Mouse (Mus musculus): Measurements from ENCODE around the gene Trim26.
"Not testable (repeated sequence)": the region's sequence is repeated elsewhere in the genome, so short reads cannot be mapped to it uniquely, and the experiment has no call there.

Trim26 gene

GRCm38 (mm10) chr17:36836874-36837647, at the start of gene Trim26:
Gene Trim26, plus strand, starts transcription at chr17:36837134.
- DNase-seq (ENCODE audit: low read depth, low spot score), result peak; percentile 95

DNA sequence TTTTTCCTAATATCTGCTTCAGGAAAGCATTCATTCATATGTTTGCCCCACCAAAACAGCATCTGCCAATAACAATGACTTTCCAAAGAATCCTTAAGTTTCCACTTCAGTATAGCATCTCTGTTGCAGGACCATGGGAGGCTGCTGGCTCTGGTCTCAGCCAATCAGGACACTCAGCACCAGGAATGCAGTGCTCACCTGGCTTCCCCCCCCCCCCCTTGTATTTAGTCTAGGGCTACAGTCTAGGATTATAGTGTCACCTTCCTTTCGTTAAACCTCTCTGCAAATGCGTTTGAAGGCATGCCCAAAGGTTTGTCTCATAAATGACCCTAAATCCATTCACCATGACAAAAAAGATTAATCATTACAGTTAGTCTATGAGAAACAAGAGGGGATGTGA, 48.6 kb upstream of the Trim26 start:
- no peak for DNase-seq (ENCODE audit: low read depth, low spot score)

DNA sequence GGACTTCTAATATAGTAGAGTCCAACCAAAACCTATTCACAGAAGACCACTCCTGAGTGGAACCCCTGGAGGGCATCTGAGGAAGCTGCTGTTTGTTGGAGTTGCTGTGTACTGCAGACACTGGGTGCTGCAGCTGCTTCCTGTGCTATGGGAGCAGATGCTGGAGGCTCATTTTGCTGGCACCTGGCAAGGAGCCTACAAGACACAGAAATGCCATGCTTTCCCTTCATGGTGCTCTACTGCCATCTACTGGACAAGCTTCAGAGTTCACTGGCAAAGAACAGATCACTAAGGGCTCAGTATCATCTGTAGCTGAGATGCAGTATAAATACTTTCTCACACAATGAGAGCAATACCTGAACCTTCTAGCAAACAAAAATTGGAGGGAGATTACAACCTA, 48.1 kb upstream of the Trim26 start:
- peak; percentile 50 for DNase-seq (ENCODE audit: low read depth, low spot score)

- no peak for DNase-seq (ENCODE audit: low read depth, low spot score)
These were observed 37.4 kb upstream of the Trim26 start for GRCm38 (mm10) chr17:36799493-36799892.

DNA sequence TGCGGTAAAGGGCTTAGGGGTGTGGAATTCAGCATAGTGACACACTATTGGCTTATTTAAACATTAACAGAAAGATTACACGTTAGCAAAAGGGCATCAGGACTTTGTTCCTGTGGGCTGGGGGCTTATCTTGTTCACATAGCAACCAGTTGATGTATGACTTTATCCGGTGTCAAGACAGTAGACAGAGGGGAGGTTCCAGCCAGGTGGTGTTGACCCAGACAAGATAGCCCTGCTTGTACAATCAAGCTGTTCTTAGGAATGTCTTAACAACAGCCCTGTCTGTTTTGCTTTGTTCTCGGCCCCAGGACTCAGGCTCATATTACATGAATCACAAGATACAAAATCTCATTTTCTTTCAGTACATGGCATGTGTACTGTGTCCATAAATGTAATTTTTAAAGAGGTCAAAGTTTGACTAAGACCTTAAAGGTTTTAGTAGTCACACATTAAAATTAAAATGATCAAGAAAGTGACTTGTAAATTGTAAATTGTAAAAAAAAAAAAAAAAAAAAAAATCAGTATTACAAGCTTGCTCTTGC, 36.9 kb upstream of the Trim26 start:
- DNase-seq (ENCODE audit: low read depth, low spot score), result not testable (repeated sequence)

DNA sequence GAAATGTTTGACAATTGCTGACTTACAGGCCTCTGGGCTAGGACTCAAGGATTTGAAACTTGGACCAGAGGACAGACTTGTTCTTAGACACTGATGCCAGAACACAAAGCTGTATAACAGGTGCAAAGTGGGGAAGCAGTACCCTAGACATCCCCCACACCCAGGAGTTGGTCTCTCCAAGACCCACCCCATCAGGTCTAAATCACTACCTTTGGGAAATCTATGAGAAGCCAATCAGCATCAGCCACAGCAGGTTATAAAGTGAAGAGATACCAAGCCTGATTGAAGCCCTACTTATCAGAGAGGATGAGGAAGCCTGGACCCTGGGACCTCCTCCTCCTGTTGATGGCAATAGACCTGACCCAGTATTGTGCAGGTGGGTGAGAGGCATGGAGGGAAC, 25.1 kb upstream of the Trim26 start, which contains the start of gene H2-M10.6:
H2-M10.6 (plus strand) TSS at position 301 of the 400 bp plus-strand sequence.
- DNase-seq (ENCODE audit: low read depth, low spot score), result no peak

DNA sequence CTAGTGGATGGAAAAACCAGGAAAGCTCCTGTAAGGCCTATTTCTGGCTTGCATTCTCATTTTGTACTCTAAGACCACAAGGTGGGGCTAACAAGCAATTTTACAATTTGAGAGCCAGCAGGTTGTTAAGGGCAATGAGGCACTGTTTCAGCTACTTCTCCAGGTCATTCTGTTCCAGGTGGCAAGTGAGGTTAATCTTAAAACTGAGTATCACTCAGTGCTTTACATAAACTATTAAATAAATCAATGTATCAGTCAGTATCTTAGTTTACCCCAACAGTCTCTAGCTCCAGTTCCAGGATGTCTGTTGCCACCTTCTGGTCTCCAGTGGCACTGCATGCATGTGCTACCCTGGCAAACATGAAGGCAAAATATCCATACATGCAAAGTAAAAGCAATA, 12.9 kb upstream of the Trim26 start:
- DNase-seq (ENCODE audit: low read depth, low spot score), result no peak

- DNase-seq (ENCODE audit: low read depth, low spot score), result peak; percentile 15
These were observed 11.4 kb upstream of the Trim26 start for GRCm38 (mm10) chr17:36825525-36825924.

GRCm38 (mm10) chr17:36826002-36826401, 10.9 kb upstream of the Trim26 start:
- DNase-seq (ENCODE audit: low read depth, low spot score), result peak; percentile 74

GRCm38 (mm10) chr17:36828488-36828887, 8.4 kb upstream of the Trim26 start:
- DNase-seq (ENCODE audit: low read depth, low spot score), result no peak

DNA sequence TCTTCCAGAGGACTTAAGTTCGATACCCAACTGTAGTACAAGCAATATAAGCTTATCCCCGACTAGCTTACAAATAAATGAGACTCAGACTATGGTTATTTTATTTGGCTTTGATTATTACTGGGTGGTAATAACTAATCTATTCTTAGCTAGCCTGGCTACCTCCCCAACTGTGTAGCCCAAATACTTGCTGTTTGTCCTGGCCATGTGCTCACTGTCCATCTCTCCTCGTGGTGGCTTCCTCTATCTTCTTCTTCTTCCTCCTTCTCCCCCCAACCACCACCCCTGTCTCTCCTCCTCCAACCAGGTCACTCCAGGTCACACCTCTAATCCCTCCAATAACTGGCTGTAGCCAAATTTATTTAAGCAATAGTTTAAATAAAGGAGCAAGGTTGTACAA, 6.5 kb upstream of the Trim26 start:
- DNase-seq (ENCODE audit: low read depth, low spot score), result no peak

- no peak for DNase-seq (ENCODE audit: low read depth, low spot score)
These were observed 4.2 kb upstream of the Trim26 start for GRCm38 (mm10) chr17:36832694-36833093.

DNA sequence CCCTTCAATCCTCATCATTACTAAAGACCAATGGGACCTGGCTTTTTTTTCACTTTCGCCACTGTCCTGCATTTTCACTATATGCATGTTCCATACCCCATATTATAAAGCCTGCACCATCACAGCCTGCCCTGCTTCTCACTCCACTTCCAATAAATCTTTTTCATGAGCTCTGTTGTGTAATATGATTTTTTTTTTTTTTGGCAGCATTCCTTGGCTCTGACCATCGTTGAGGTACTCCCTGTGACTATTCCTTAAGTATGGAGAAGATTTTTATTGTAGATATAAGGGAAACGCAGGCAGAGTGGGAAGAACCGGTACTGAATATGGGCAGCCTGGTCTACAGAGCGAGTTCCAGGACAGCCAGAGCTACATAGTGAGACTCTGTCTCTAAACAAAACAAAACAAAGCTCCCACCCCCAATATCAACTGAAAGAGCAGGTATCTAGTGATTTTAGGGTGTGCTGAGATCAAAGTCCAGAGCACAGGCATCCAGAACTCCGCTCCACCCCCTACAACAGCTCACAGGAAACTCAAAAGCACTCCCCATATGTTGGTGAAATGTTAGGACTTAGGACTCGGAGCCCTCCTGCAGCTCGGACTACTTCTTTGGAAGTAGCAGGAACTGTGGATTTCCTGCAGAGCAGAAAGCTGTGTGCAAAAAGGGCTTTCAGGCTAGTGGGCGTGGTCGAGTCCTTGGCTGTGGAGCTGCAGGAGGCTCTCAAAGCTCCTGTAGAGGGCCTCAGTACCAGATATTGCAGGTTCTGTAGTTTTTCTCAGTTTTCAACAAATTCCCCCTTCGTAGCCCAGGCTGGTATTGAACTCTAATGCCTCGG, 1.1 kb upstream of the Trim26 start:
- peak; percentile 29 for DNase-seq (ENCODE audit: low read depth, low spot score)

- peak; percentile 6 for DNase-seq (ENCODE audit: low read depth, low spot score)
These were observed 514 bp upstream of the Trim26 start for GRCm38 (mm10) chr17:36836427-36836812.

GRCm38 (mm10) chr17:36839001-36839400, 2.1 kb downstream of the Trim26 start:
- no peak for DNase-seq (ENCODE audit: low read depth, low spot score)

DNA sequence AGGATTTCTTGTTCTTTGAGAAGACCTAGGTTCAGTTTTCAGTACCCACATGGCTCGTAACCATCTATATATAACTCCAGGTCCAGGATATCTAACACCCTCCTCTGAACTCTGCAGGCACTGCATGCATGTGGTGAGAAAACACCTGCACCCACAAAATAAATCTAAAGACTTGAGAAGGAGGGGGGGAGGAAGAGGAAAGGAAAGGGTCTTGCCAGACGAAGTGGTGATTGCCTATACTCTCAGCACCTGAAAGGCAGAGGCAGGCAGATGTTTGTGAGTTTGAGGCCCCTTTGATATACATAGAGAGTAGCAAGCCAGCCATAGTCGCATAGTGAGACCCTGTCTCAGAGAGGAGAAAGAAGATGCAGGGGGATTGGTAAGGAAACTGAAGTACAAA, 3.0 kb downstream of the Trim26 start:
- no peak for DNase-seq (ENCODE audit: low read depth, low spot score)

- no peak for DNase-seq (ENCODE audit: low read depth, low spot score)
These were observed 4.1 kb downstream of the Trim26 start for GRCm38 (mm10) chr17:36840961-36841445.

- DNase-seq (ENCODE audit: low read depth, low spot score), result no peak
These were observed 6.8 kb downstream of the Trim26 start for GRCm38 (mm10) chr17:36843696-36844095.

GRCm38 (mm10) chr17:36844286-36844719, 7.4 kb downstream of the Trim26 start:
- DNase-seq (ENCODE audit: low read depth, low spot score), result no peak

DNA sequence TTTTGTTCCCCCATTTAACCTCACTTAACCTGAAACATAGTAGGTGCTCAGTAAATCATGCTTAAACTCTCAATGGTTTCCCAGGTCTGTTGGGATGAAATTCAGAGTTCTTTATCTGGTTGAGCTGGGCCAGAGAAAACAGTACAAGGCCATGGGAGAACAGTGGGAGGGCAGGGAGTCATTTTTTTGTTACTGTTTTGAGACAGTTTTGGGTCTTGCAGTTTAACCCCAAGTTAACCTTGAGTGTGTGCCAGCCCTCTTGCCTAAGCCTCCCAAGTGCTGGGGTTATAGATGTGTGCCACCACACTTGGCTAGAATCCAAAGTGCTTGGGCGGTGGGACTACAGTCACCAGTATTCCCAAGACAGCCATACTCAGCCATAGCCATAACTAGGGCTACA, 7.8 kb downstream of the Trim26 start:
- no peak for DNase-seq (ENCODE audit: low read depth, low spot score)

DNA sequence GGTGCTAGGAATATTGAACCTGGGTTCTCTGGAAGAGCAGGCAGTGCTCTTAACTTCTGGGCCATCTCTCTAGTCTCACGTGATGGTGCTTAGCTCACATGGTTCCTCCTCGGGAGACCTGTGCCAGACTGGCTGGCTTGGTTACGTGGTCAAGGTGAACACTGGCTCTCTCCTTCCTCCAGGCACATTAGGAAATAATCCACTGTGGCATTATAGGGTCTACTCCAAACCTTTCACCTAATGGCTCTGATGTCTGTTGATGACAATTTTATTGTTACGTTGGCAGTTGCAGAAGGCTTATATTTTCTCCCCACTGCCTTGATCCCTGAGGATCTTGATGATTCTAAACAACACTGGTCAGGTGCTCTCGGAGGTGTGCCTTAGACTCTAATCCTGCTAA, 12.0 kb downstream of the Trim26 start:
- no peak for DNase-seq (ENCODE audit: low read depth, low spot score)

- no peak for DNase-seq (ENCODE audit: low read depth, low spot score)
These were observed 13.1 kb downstream of the Trim26 start for GRCm38 (mm10) chr17:36849992-36850391.
